ENCODE assay signal across 8 mouse cellular contexts in the genomic region with DNA sequence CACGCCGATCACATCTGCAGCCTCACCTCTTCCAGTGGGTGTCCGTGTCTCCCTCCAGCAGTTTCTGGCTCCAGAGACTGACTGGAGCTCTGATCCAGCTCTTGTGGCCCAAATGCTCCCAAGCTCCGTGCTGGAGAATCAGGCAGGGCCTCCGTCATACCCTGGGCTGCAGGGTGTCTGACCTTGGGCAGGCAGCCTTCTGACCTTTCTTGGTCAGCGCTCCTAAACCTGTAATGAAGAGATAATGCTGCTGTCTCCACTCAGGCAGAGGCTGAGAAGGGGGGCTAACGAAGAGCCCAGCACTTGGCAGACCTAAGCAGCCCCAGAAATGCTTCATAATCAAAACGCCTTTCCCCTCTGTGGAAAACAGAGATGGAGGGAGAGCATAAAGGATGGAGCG.
DNase-seq lines count a peak whose midpoint lies in the region; ATAC-seq and TF ChIP-seq lines count a peak whose summit lies in the region.

No protein-coding gene starts in this region.

- no peaks in the 10 kb centered on the region for H3K36me3 ChIP-seq in midbrain, embryonic 13.5 days
- H3K36me3 ChIP-seq in midbrain, embryonic 15.5 days (replicated peaks), result no peaks in the 10 kb centered on the region
- no peaks in the 10 kb centered on the region for H3K36me3 ChIP-seq in limb, embryonic 10.5 days
- no peaks in the 10 kb centered on the region for H3K36me3 ChIP-seq in stomach, embryonic 16.5 days (ENCODE audit: control insufficient read depth, insufficient read depth, low read length)
- H3K36me3 ChIP-seq in thymus, adult 2 months (ENCODE audit: control insufficient read depth, insufficient read depth, low read length), result no peaks in the 10 kb centered on the region

- WGBS in midbrain, embryonic 13.5 days, result 30% methylated on average over 9 of the region's 9 CpGs
- 30% methylated on average over 9 of the region's 9 CpGs for WGBS in midbrain, embryonic 15.5 days
- 51% methylated on average over 9 of the region's 9 CpGs for WGBS in limb, embryonic 10.5 days
- WGBS in stomach, embryonic 16.5 days, result 55% methylated on average over 9 of the region's 9 CpGs
- WGBS in thymus, adult 2 months, result 93% methylated on average over 9 of the region's 9 CpGs

- no peaks in the 10 kb centered on the region for H3K9me3 ChIP-seq in midbrain, embryonic 13.5 days
- H3K9me3 ChIP-seq in midbrain, embryonic 15.5 days, result no peaks in the 10 kb centered on the region
- H3K9me3 ChIP-seq in limb, embryonic 10.5 days (replicated peaks), result no peaks in the 10 kb centered on the region
- H3K9me3 ChIP-seq in stomach, embryonic 16.5 days (replicated peaks; ENCODE audit: control insufficient read depth, low read length), result no peaks in the 10 kb centered on the region

- no peak overlapping the region for H3K4me3 ChIP-seq in midbrain, embryonic 13.5 days (replicated peaks)
- no peak overlapping the region for H3K4me3 ChIP-seq in midbrain, embryonic 15.5 days
- no peak overlapping the region for H3K4me3 ChIP-seq in limb, embryonic 10.5 days
- no peak overlapping the region for H3K4me3 ChIP-seq in stomach, embryonic 16.5 days (replicated peaks; ENCODE audit: low read length)
- no peak overlapping the region for H3K4me3 ChIP-seq in thymus, adult 2 months (ENCODE audit: control insufficient read depth, insufficient read depth, low read length)

- no peak for TF ChIP-seq CTCF in thymus, adult 2 months (IDR thresholded peaks at IDR 0.05; ENCODE audit: borderline replicate concordance, control insufficient read depth, extremely low read depth, insufficient read depth, low read length, poor library complexity)

- no peak overlapping the region for H3K9ac ChIP-seq in midbrain, embryonic 13.5 days (replicated peaks)
- no peak overlapping the region for H3K9ac ChIP-seq in midbrain, embryonic 15.5 days
- 0 out of 2 replicates have a peak overlapping the region, but pooled peaks have one; percentile 4 for H3K9ac ChIP-seq in stomach, embryonic 16.5 days (ENCODE audit: low read length)

- peaks cover 17% of the 10 kb centered on the region; the same call in 1 of the 2 replicates for H3K27me3 ChIP-seq in midbrain, embryonic 13.5 days
- no peaks in the 10 kb centered on the region; the same call in 1 of the 2 replicates for H3K27me3 ChIP-seq in midbrain, embryonic 15.5 days (replicated peaks)
- H3K27me3 ChIP-seq in limb, embryonic 10.5 days (ENCODE audit: low read depth, poor library complexity, severe bottlenecking), result 0 out of 2 replicates have a peak, but pooled peaks cover 4% of the 10 kb centered on the region
- H3K27me3 ChIP-seq in stomach, embryonic 16.5 days (ENCODE audit: control insufficient read depth, insufficient read depth, low read length), result no peaks in the 10 kb centered on the region; the same call in 1 of the 2 replicates
- no peaks in the 10 kb centered on the region for H3K27me3 ChIP-seq in thymus, adult 2 months (ENCODE audit: control insufficient read depth, insufficient read depth, low read length)

- H3K4me1 ChIP-seq in midbrain, embryonic 13.5 days (replicated peaks), result peaks cover 14% of the 10 kb centered on the region
- peaks cover 13% of the 10 kb centered on the region; the same call in 1 of the 2 replicates for H3K4me1 ChIP-seq in midbrain, embryonic 15.5 days
- H3K4me1 ChIP-seq in limb, embryonic 10.5 days, result peaks cover 22% of the 10 kb centered on the region
- peaks cover 15% of the 10 kb centered on the region; the same call in 1 of the 2 replicates for H3K4me1 ChIP-seq in stomach, embryonic 16.5 days (ENCODE audit: control insufficient read depth, insufficient read depth, low read length)
- H3K4me1 ChIP-seq in thymus, adult 2 months (replicated peaks; ENCODE audit: control insufficient read depth, insufficient read depth, low read length), result peaks cover 62% of the 10 kb centered on the region

- peak; percentile 38; the same call in 1 of the 2 replicates for ATAC-seq in midbrain, embryonic 13.5 days
- ATAC-seq in midbrain, embryonic 15.5 days (replicated peaks), result no peak
- no peak for ATAC-seq in stomach, embryonic 16.5 days (ENCODE audit: insufficient read depth, low FRiP score)

- TF ChIP-seq POLR2A in thymus, adult 2 months (IDR thresholded peaks at IDR 0.05; ENCODE audit: control insufficient read depth, extremely low read depth, insufficient read depth, low read length, poor library complexity), result no peak

- no peak overlapping the region for H3K27ac ChIP-seq in midbrain, embryonic 13.5 days
- no peak overlapping the region for H3K27ac ChIP-seq in midbrain, embryonic 15.5 days
- 0 out of 2 replicates have a peak overlapping the region, but pooled peaks have one; percentile 56 for H3K27ac ChIP-seq in limb, embryonic 10.5 days
- H3K27ac ChIP-seq in stomach, embryonic 16.5 days (ENCODE audit: low read length), result peak overlapping the region; percentile 25
- no peak overlapping the region for H3K27ac ChIP-seq in thymus, adult 2 months (ENCODE audit: control insufficient read depth, insufficient read depth, low read length)

- no peak overlapping the region for H3K4me2 ChIP-seq in midbrain, embryonic 13.5 days (replicated peaks)
- H3K4me2 ChIP-seq in midbrain, embryonic 15.5 days, result no peak overlapping the region
- no peak overlapping the region for H3K4me2 ChIP-seq in stomach, embryonic 16.5 days (ENCODE audit: low read depth, low read length)

- peak; percentile 32 for DNase-seq in embryo, embryonic 10.5 days (ENCODE audit: low spot score)
- no peak for DNase-seq in embryo, embryonic 9.5 days (ENCODE audit: extremely low spot score)
- no peak for DNase-seq in limb, embryonic 10.5 days (ENCODE audit: low spot score)
- DNase-seq in thymus, postnatal 0 days (ENCODE audit: low spot score), result no peak
- no peak for DNase-seq in thymus, adult 2 months

Comparison
In these comparisons a context has a peak if more than half of its experiments do, and no peak if none do; other contexts are left out.
1. H3K27ac ChIP-seq: peak in limb, embryonic 10.5 days (single experiment) and stomach, embryonic 16.5 days (single experiment); none in midbrain, embryonic 13.5 days (single experiment), midbrain, embryonic 15.5 days (single experiment) and thymus, adult 2 months (single experiment).